Mouse (Mus musculus) cerebellum, adult 2 months (tissue): Measurements from ENCODE around the gene Gm21985. TPM values are rescaled to one million over a fixed set of nuclear protein-coding genes. Genes with fewer than 3 reads are reported as not detected.
"Not testable (repeated sequence)": the region's sequence is repeated elsewhere in the genome, so short reads cannot be mapped to it uniquely, and the experiment has no call there.

ENCODE experiments used
- DNase-seq, 2 experiments: peaks; one replicate each; pipeline ENCODE4 v3.0.0; 2021
- H3K27ac ChIP-seq: fragments of 200-500 bp; 2 replicates; pipeline ENCODE4 v1.5.1; 2012; ENCODE audit warnings: low read length, control low read depth, inconsistent platforms; ENCODE audit not compliant: insufficient read depth
- H3K27me3 ChIP-seq: fragments of 200-500 bp; 2 replicates; pipeline ENCODE4 v1.6.1; 2012; ENCODE audit warnings: inconsistent platforms, mild to moderate bottlenecking, low read length, moderate library complexity; ENCODE audit not compliant: control insufficient read depth, insufficient read depth
- H3K4me1 ChIP-seq: fragments of 200-500 bp; 2 replicates; pipeline ENCODE4 v1.6.1; 2011; ENCODE audit warnings: low read length; ENCODE audit not compliant: control insufficient read depth, insufficient read depth
- H3K4me3 ChIP-seq: fragments of 200-500 bp; replicated peaks from 2 replicates; pipeline ENCODE3; 2011; ENCODE audit warnings: mild to moderate bottlenecking, low read depth, low read length, control low read depth; ENCODE audit not compliant: insufficient read depth
- CTCF ChIP-seq: fragments of 200-500 bp; IDR thresholded peaks from 2 replicates; pipeline ENCODE4 v1.5.1; 2011; ENCODE audit warnings: low read depth, mild to moderate bottlenecking, control low read depth, low read length, moderate library complexity, borderline replicate concordance; ENCODE audit not compliant: insufficient read depth
- POLR2A ChIP-seq: fragments of 200-500 bp; IDR thresholded peaks from 2 replicates; pipeline ENCODE4 v1.6.1; 2011; ENCODE audit warnings: low read length, control low read depth, borderline replicate concordance; ENCODE audit not compliant: insufficient read depth
- WGBS: fragments of 180-500 bp; shearing (Covaris S2); methylation state at CpG from one replicate; pipeline ENCODE4 v1.1.7; 2018; 5-methylcytosine and 5-hydroxymethylcytosine counted together
- polyA plus RNA-seq: library from polyadenylated mRNA; depleted of rRNA; stranded (reverse); fragments of >200 nt; gene quantifications from 2 replicates; pipeline ENCODE4 v1.2.3, GENCODE M21; 2012; rRNA removed

Gene Gm21985
- polyA plus RNA-seq, 1 experiment, result not detected

- H3K27me3 ChIP-seq, result no peaks in the 10 kb centered on the region
- no peak for DNase-seq
- no peak for TF ChIP-seq CTCF
- TF ChIP-seq POLR2A, result no peak
- no peak overlapping the region for H3K4me3 ChIP-seq
- H3K27ac ChIP-seq, result no peak overlapping the region
- no peaks in the 10 kb centered on the region for H3K4me1 ChIP-seq
These were observed 182.5 kb downstream of the Gm21985 start for GRCm38 (mm10) chr2:112448510-112449059.

GRCm38 (mm10) chr2:112449597-112450296, 183.6 kb downstream of the Gm21985 start:
- TF ChIP-seq CTCF (peak; percentile 24; the same call in 1 of the 2 replicates), POLR2A (no peak)
- no peak for DNase-seq

GRCm38 (mm10) chr2:112452513-112452912, 186.4 kb downstream of the Gm21985 start:
- not testable (repeated sequence) for H3K27ac ChIP-seq, H3K4me3 ChIP-seq, H3K27me3 ChIP-seq, DNase-seq, H3K4me1 ChIP-seq

More at GRCm38 (mm10) chr2:112449597-112450296, 183.6 kb downstream of the Gm21985 start:
- H3K4me1 ChIP-seq, result no peaks in the 10 kb centered on the region
- WGBS, result 32% methylated on average over 4 of the region's 4 CpGs
- H3K27me3 ChIP-seq, result no peaks in the 10 kb centered on the region
- no peak overlapping the region for H3K4me3 ChIP-seq
- no peak overlapping the region for H3K27ac ChIP-seq

- no peak for DNase-seq
- TF ChIP-seq POLR2A, result no peak
- no peak for TF ChIP-seq CTCF
- no peaks in the 10 kb centered on the region for H3K27me3 ChIP-seq
- WGBS, result 33% methylated on average over 17 of the region's 17 CpGs
- H3K4me3 ChIP-seq, result peak overlapping the region; percentile 98
- peak overlapping the region; percentile 52 for H3K27ac ChIP-seq
- H3K4me1 ChIP-seq, result peaks cover 3% of the 10 kb centered on the region; the same call in 1 of the 2 replicates
These were observed 188.2 kb downstream of the Gm21985 start for GRCm38 (mm10) chr2:112454125-112454861.

GRCm38 (mm10) chr2:112454862-112455564, 188.9 kb downstream of the Gm21985 start, which contains the start of gene Emc7:
Emc7 (plus strand) TSS chr2:112454997.
- under 1% methylated on average over 49 of the region's 49 CpGs for WGBS
- peak within 1 kb of the TSS; percentile 67 for H3K27ac ChIP-seq
- H3K27me3 ChIP-seq, result no peaks in the 10 kb centered on the region
- H3K4me3 ChIP-seq, result peak within 1 kb of the TSS; percentile 98
- TF ChIP-seq CTCF (no peak), POLR2A (peak; percentile 93)
- peaks cover 3% of the 10 kb centered on the region; the same call in 1 of the 2 replicates for H3K4me1 ChIP-seq
- DNase-seq, result peak; percentile 97 to 98

Other genes starting within 250 kb of the Gm21985 start
- not detected in 2 replicates for gene Olfr1311, start 241.9 kb upstream of the Gm21985 start, polyA plus RNA-seq
- gene Olfr1312, start 216.1 kb upstream of the Gm21985 start, polyA plus RNA-seq, result not detected in 2 replicates
- not detected in 2 replicates for gene Olfr1313, start 188.5 kb upstream of the Gm21985 start, polyA plus RNA-seq
- gene Olfr1314, start 169.5 kb upstream of the Gm21985 start, polyA plus RNA-seq, result not detected in 2 replicates
- not detected in 2 replicates for gene Olfr1315-ps1, start 150.9 kb upstream of the Gm21985 start, polyA plus RNA-seq
- not detected in 2 replicates for gene Olfr1316, start 131.3 kb upstream of the Gm21985 start, polyA plus RNA-seq
- not detected in 2 replicates for gene Olfr1317, start 126.0 kb upstream of the Gm21985 start, polyA plus RNA-seq
- not detected in 2 replicates for gene Olfr1318, start 112.1 kb upstream of the Gm21985 start, polyA plus RNA-seq
- 219 and 231 TPM in 2 replicates for gene Lpcat4, start 26.8 kb upstream of the Gm21985 start, polyA plus RNA-seq
- not detected in 2 replicates for gene Nutm1, start 7.0 kb upstream of the Gm21985 start, polyA plus RNA-seq
- 99.7 and 104 TPM in 2 replicates for gene Nop10, start 4.4 kb upstream of the Gm21985 start, polyA plus RNA-seq
- 96.9 and 98.7 TPM in 2 replicates for gene Slc12a6, start 489 bp upstream of the Gm21985 start, polyA plus RNA-seq
- 249 and 256 TPM in 2 replicates for gene Emc4, start 101.7 kb downstream of the Gm21985 start, polyA plus RNA-seq
- 10.7 and 11.3 TPM in 2 replicates for gene Katnbl1, start 112.9 kb downstream of the Gm21985 start, polyA plus RNA-seq
- 40.4 and 41.3 TPM in 2 replicates for gene Emc7, start 188.7 kb downstream of the Gm21985 start, polyA plus RNA-seq
- gene Chrm5, start 214.5 kb downstream of the Gm21985 start, polyA plus RNA-seq, result 0.16 and 0.41 TPM in 2 replicates
- gene Aven, start 226.7 kb downstream of the Gm21985 start, polyA plus RNA-seq, result 14.6 and 19.1 TPM in 2 replicates